Mouse (Mus musculus) small intestine, adult 2 months (tissue): Measurements from ENCODE around the gene Ntrk3.

Experiments
- CTCF ChIP-seq: fragments of 200-500 bp; IDR thresholded peaks from 2 replicates; pipeline ENCODE4 v1.5.1; 2012; ENCODE audit warnings: low read depth, mild to moderate bottlenecking, control low read depth, inconsistent platforms, low read length, moderate library complexity, mixed read lengths; ENCODE audit not compliant: insufficient replicate concordance, insufficient read length; ENCODE audit errors: extremely low read depth
- POLR2A ChIP-seq: fragments of 200-500 bp; IDR thresholded peaks from 2 replicates; pipeline ENCODE4 v1.6.1; 2012; ENCODE audit warnings: low read depth, mild to moderate bottlenecking, control low read depth, inconsistent platforms, low read length, moderate library complexity

- TF ChIP-seq POLR2A (no peak), CTCF (no peak)
These were observed 240.0 kb downstream of the Ntrk3 start for GRCm38 (mm10) chr7:78497819-78498218.
